Mouse (Mus musculus) embryonic stem cell, embryonic (primary cell): Measurements from ENCODE around the gene Gpr55.

Experiments
- CTCF ChIA-PET, 4 experiments: fragments of 300-600 bp in 2 of 4; fragments of 350-600 bp in 2 of 4; sonication (Branson Sonifier 250); formaldehyde crosslinking; loops; one replicate each; lab custom pipeline; 2022; ENCODE audit warnings: inconsistent platforms in 2 of 4; lab: Charles Lee
- POLR2A ChIA-PET, 4 experiments: fragments of 300-600 bp in 2 of 4; fragments of 350-600 bp in 2 of 4; sonication (Branson Sonifier 250); formaldehyde crosslinking; loops; one replicate each; lab custom pipeline; 2022; ENCODE audit warnings: antibody characterized with exemption in 4 of 4, inconsistent platforms in 1 of 4; lab: Charles Lee

Gpr55 gene

GRCm38 (mm10) chr1:85931170-85931569 lies 29.6 kb downstream of the Gpr55 start:
- ChIA-PET POLR2A (interaction anchor here in 1 of 4 experiments (0.6 kb wide), 1 partner anchor 413 kb away, joined by 4 read pairs; no protein-coding TSS in a partner anchor), CTCF (no interaction called here)

- CTCF ChIA-PET: interaction anchor here in 3 of 4 experiments (0.6 to 1.3 kb wide), 7 partner anchors 19 to 1942 kb away, joined by 3 to 6 read pairs (median 4); no protein-coding TSS in a partner anchor
These were observed 31.4 kb downstream of the Gpr55 start for GRCm38 (mm10) chr1:85929406-85929805.

GRCm38 (mm10) chr1:85928688-85929065 lies 32.1 kb downstream of the Gpr55 start:
- CTCF ChIA-PET: interaction anchor here in 2 of 4 experiments (1.1 to 1.3 kb wide), 3 partner anchors 18 to 1943 kb away, joined by 3 to 6 read pairs (median 4); no protein-coding TSS in a partner anchor
- POLR2A ChIA-PET: interaction anchor here in 2 of 4 experiments (0.6 to 1.5 kb wide), 4 partner anchors 11 to 162 kb away, joined by 3 to 6 read pairs (median 4); no protein-coding TSS in a partner anchor

More at GRCm38 (mm10) chr1:85929406-85929805, 31.4 kb downstream of the Gpr55 start:
- POLR2A ChIA-PET: interaction anchor here in 1 of 4 experiments (0.6 to 1.5 kb wide), 3 partner anchors 10 to 349 kb away, joined by 4 to 5 read pairs (median 4); no protein-coding TSS in a partner anchor

DNA sequence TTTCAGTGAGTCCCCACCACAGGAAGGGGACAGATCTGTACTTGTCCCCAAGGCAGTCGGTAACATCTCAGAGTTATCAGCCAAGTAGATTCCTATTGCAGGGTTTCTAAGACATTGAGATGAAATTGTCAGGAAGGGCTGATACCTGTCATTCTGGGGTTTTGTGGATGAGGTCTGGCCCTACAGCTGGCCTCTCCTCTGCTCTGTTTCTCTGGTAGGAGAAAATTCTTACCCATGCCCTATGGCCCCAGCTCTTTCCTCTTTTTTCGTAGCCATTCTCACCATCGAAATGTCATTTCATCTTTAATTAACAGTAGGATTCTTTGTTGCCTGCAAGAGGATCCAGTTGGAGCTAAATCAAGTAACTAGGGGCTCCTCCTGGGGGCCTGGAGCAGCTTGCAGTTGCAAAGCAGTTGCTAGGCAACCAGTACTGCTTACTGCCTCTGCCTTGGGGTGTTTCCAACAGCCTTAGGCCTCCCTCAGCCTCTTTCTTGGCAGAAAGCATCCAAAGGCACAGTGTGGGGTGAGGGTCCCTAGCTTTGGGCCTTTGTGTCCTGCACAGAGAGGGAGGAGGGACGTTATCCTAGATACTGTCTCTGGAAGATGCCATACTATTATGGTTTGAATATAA lies 32.6 kb downstream of the Gpr55 start, which contains the start of gene 4933407L21Rik:
TSS of gene 4933407L21Rik (plus strand) at position 427 of the 631 bp plus-strand sequence.
- POLR2A ChIA-PET: interaction anchor here in 2 of 4 experiments (0.6 to 1.5 kb wide), 4 partner anchors 11 to 161 kb away, joined by 3 to 6 read pairs (median 4); no protein-coding TSS in a partner anchor
- CTCF ChIA-PET: interaction anchor here in 2 of 4 experiments (0.5 to 1.3 kb wide), 3 partner anchors 75 to 1944 kb away, joined by 3 to 6 read pairs (median 4); no protein-coding TSS in a partner anchor

DNA sequence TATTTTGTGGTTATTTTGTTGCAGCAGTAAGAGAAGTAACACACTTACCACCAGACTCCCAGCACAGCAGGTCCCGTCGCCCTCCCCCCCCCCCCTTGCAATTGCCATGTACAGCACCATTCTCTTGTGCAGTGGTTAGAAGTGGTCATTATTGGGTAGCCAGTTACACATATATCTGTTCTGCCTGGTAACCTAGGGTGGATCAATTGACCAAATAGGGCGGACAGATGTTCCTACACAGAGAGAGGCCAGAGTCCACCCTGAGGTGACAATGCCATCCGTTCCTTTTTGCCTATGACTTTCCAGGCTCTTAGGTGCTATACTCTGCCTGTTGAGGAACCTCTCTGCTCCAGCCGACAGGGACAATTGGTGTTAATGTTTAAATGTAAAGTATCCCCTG lies 35.6 kb downstream of the Gpr55 start:
- POLR2A ChIA-PET: no interaction called here
- CTCF ChIA-PET: no interaction called here

DNA sequence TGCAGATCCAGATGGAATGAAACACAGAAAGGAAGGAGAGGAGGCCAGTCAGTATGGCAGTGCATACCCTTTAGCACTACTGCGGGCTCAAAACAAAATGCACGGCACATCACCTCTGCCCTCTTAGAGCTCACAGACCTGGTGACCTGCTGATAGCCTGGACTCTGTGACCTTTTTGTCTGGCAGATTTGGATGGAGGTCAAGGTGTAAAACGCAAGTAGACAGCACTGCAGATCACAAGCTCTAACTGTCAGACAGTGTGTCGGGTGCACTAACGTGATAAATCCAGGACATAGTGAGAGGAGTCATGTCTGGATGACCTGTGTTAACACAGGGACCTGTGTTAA lies 38.0 kb downstream of the Gpr55 start:
- ChIA-PET POLR2A (no interaction called here), CTCF (no interaction called here)

GRCm38 (mm10) chr1:85922127-85922864 lies 38.5 kb downstream of the Gpr55 start:
- CTCF ChIA-PET: no interaction called here
- POLR2A ChIA-PET: no interaction called here

DNA sequence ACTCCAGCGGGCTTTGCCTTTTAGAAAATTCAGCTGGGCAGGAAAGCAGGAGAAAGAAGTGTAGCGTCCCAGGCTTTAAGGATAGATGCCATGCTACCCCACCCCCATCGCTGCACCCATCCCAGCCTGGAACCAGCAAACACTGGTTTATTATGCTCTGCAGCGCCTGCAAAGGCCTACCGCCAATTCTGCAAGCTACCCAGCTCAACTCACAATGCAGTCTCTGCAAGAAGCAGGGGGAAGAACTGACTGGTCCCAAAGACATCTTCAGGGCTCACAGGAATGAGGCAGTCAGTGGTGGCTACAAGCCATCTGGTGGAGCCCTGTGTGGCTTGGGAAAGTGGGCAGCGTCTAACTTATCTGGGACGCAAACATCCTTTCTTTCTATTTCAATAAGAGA lies 39.1 kb downstream of the Gpr55 start:
- POLR2A ChIA-PET: no interaction called here
- CTCF ChIA-PET: interaction anchor here in 1 of 4 experiments (0.7 kb wide), 1 partner anchor 69 kb away, joined by 3 read pairs; no protein-coding TSS in a partner anchor

DNA sequence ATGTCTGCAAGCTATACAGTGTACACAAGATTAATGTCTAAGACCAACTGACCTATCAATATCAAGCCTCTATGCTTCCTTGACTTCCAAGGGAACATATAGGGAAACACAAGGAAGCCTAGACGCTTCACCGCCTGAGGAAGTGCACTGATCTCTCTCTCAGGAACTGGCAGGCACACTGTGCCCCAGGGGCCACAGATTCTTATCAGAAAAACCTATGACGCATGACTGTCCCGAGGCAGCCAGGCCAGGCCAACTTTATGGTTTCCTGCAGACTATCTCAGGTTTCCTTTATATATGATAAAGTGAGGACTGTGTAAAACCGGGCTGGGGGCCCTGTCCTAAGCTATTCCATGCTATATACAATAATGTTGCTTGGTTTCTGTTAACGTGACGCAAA lies 41.2 kb downstream of the Gpr55 start:
- POLR2A ChIA-PET: no interaction called here
- CTCF ChIA-PET: no interaction called here

DNA sequence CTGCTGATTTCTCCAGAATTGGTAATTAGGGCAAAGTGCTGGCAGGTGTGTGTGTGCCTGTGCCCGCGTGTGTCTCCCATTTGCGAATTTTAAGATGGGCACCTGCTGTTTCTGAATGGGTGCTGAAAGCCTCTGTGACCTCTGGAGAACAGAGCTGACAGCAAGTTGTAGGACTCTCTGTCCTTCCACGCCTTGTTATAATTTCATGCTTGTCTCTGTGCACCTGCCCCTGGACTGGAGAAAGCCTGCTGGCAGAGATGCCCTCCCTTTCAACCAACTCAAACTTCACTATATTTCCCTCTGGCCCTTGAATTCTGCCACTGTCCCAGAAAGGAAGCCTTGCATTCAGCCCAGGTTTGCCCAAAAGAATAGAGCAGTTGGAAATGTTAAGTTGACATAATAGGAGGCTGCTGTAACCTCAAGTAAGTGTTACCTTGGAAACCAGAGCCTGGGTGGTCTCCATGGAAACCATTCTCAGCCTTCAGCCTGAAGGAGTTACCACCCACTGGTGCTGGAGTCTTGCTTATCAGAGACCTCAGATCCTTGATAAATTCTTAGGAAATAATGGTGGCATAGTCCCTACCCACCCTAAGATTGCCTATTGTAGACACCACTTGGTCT lies 43.9 kb downstream of the Gpr55 start:
- ChIA-PET POLR2A (interaction anchor here in 1 of 4 experiments (1.1 kb wide), 1 partner anchor 12 kb away, joined by 4 read pairs; no protein-coding TSS in a partner anchor), CTCF (no interaction called here)

DNA sequence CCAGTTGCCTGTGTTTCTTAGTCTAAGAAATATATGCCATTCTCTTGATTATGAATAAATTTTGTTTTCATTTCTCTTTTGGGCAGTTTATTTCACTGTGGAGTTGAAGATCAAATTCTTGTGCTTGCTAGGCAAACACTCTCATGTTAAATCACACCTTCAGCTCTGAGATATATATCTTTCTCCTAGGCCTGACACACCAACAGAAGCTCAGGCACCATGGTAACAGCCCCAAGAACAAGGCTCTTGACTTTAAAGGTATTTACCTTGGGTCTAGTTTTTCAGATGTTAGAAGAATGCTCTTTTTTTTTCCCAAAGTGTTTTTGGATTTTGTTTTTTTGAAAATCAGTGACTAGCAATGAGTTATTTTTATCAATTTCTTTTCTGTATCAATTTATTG lies 44.9 kb downstream of the Gpr55 start:
- CTCF ChIA-PET: no interaction called here

GRCm38 (mm10) chr1:85913078-85913755 lies 47.6 kb downstream of the Gpr55 start:
- CTCF ChIA-PET: interaction anchor here in 1 of 4 experiments (1.2 kb wide), 1 partner anchor 14 kb away, joined by 3 read pairs; no protein-coding TSS in a partner anchor
- POLR2A ChIA-PET: interaction anchor here in 1 of 4 experiments (1.2 kb wide), 1 partner anchor 14 kb away, joined by 4 read pairs; no protein-coding TSS in a partner anchor

More for the DNA sequence above, 44.9 kb downstream of the Gpr55 start:
- POLR2A ChIA-PET: interaction anchor here in 1 of 4 experiments (1.1 kb wide), 1 partner anchor 13 kb away, joined by 4 read pairs; no protein-coding TSS in a partner anchor

DNA sequence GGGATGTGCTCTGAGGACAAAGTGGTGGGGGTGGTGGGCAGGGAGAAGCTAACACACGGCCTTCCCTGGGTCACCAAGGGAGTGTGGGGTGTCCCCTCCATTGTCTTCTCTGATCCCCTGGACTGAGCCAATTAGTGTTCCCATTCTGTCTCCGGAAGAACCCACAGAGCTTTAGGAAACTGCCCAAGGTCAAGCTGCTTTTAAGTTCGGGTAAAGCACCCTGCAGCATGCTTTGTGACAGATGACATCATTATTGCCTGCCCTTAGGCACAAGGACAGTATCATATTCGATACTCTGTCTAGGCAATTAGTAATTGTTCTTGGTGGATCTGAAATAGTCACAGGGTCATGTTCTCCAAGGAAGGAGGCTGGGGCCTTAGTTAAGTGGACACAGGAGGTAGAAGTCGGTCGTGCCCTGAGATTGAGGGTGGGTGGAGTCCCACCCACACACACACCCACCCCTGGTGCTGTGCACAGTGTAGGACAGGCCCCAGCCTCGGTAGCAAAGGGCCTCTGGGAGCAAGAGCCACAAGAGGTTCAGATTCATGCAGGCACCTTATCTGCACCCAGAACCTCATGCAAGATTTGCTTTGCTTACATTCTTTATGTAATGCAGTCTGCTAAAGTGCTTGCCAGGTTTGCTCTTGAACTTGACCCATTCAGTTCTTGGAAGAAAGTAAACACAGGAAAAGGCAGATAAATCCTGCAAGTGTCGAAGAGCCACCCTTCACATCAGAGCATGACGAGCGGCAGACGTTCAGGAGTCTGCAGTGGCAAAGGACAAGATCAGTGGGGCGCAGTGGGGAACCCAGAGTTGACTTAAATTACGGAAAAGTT lies 51.8 kb downstream of the Gpr55 start:
- POLR2A ChIA-PET: interaction anchor here in 2 of 4 experiments (0.7 to 1.0 kb wide), 2 partner anchors 183 to 279 kb away, joined by 3 read pairs; no protein-coding TSS in a partner anchor
- CTCF ChIA-PET: no interaction called here

DNA sequence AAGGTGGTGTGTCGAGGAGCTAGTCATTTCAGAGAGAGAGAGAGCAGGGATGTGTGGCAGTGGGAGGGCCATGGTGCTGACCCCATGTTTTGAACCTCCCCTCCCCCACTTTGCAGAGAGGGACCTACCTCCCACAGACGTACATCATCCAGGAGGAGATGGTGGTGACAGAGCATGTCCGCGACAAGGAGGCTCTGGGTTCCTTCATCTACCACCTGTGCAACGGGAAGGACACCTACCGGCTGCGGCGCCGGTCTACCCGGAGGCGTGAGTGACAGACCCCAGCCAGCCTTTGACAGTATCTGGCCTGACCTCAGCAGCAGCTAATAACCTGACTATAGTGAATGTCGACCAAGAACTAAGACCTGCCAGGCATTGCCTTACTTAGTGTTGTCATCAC lies 53.9 kb downstream of the Gpr55 start:
- POLR2A ChIA-PET: no interaction called here
- CTCF ChIA-PET: no interaction called here

DNA sequence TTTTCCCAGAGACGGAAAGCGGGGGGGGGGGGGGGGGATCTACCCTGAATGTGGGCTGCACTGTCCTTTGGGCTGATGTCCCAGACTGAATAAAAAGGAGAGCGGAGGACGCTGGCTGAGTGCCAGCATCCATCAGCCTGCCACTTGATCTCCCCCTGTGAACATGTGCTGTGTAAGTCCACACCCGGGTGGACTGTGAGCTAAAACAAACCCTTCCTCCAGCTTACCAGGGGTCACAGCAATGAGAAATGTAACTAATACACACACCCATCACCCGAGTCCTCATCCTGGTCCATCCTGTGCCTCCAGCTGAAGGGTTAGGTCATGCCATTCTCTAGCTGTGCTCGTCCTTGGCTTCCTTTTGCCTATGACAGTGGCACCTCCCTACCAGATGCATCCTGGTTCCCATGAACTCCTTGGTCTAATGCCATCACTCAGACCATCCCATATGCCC lies 58.7 kb downstream of the Gpr55 start:
- ChIA-PET POLR2A (no interaction called here), CTCF (no interaction called here)

DNA sequence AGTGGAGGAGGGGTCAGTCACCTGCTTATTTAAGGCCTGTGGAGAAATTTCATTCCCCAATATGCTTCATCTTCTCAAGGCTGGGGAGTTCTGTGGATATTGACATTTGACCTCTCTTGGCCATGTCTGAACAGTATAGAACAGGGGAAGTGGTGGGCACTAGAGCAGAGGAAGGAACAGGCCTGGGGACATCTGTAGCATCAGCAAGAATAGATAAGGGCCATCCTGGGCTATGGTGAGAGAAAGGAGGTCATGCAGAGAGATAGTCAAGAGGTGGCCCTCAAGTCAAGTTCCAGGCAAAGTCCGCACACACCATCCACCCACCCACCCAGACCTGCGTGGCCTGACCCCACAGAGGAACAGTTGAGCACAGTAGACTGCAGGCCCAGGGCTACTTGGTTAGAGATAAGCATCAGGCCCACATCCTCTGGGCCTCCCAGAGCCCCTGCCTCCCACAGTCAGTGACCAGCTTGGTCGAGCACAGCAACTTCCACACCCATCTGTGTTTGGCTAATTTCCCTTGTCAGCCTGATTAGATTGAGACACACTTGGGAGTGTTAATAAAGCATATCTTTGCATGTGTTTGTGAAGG lies 59.2 kb downstream of the Gpr55 start:
- POLR2A ChIA-PET: interaction anchor here in 1 of 4 experiments (0.7 kb wide), 1 partner anchor 96 kb away, joined by 4 read pairs; no protein-coding TSS in a partner anchor
- CTCF ChIA-PET: no interaction called here
